Mouse (Mus musculus): ENCODE measurements around the gene Tnfsf15. TPM values are rescaled to one million over a fixed set of nuclear protein-coding genes. Genes with fewer than 3 reads are reported as not detected.

Gene Tnfsf15
- total RNA-seq, 4 experiments from 2014 or later: not detected

GRCm38 (mm10) chr4:63685253-63685525 is 59.7 kb downstream of the Tnfsf15 start:
- DNase-seq (ENCODE audit: low spot score): no peak

- no peak for DNase-seq (ENCODE audit: low spot score)
Measured at GRCm38 (mm10) chr4:63684412-63685252, 60.3 kb downstream of the Tnfsf15 start.

GRCm38 (mm10) chr4:63683716-63684115 is 61.2 kb downstream of the Tnfsf15 start:
- DNase-seq (ENCODE audit: low spot score): no peak

GRCm38 (mm10) chr4:63683056-63683455 is 61.9 kb downstream of the Tnfsf15 start:
- DNase-seq (ENCODE audit: low spot score): no peak

- DNase-seq (ENCODE audit: low spot score): no peak
Measured at GRCm38 (mm10) chr4:63682441-63682840, 62.5 kb downstream of the Tnfsf15 start.

GRCm38 (mm10) chr4:63681557-63681956 is 63.4 kb downstream of the Tnfsf15 start:
- no peak for DNase-seq (ENCODE audit: low spot score)

Other genes starting within 250 kb of the Tnfsf15 start
- 10 to 100 TPM; 18.5 to 38.1 (median 20.6) TPM for gene Whrn, start 249.1 kb downstream of the Tnfsf15 start, total RNA-seq (2022)
- 100 to 1,000 TPM; 146 to 168 (median 149) TPM for gene Atp6v1g1, start 200.3 kb downstream of the Tnfsf15 start, total RNA-seq (2022)
- gene Tmem268, start 186.3 kb downstream of the Tnfsf15 start, total RNA-seq (2022): 10 to 100 TPM in 3 of 4 experiments, 1 to 10 TPM in 1; 8.0 to 16.2 (median 12.7) TPM
- gene Gm11213, start 139.9 kb downstream of the Tnfsf15 start, total RNA-seq (2022): not detected
- not detected for gene Tex48, start 122.7 kb downstream of the Tnfsf15 start, total RNA-seq (2022)
- gene Gm11214, start 81.7 kb downstream of the Tnfsf15 start, total RNA-seq (2022): not detected
- gene Tnfsf8, start 116.2 kb upstream of the Tnfsf15 start, total RNA-seq (2022): under 1 TPM in 1 of 4 experiments, not detected in 3; 0.06 TPM

Data from heart, adult 8-10 months (tissue).